Mouse (Mus musculus): Measurements from ENCODE around the gene Tmem117.

Tmem117 gene

GRCm38 (mm10) chr15:94770832-94771578 is 142.0 kb downstream of the Tmem117 start:
- DNase-seq (ENCODE audit: low spot score in 2 of 2), result peak in 1 of 2 experiments; percentile 29

GRCm38 (mm10) chr15:94771691-94772090 is 142.7 kb downstream of the Tmem117 start:
- no peak for DNase-seq (ENCODE audit: low spot score in 2 of 2)

- DNase-seq (ENCODE audit: low spot score in 2 of 2), result peak in 1 of 2 experiments; percentile 25
Observed at GRCm38 (mm10) chr15:94776119-94777069, 147.4 kb downstream of the Tmem117 start.

- peak in 1 of 2 experiments; percentile 37 for DNase-seq (ENCODE audit: low spot score in 2 of 2)
Observed at GRCm38 (mm10) chr15:94781556-94781955, 152.5 kb downstream of the Tmem117 start.

- no peak for DNase-seq (ENCODE audit: low spot score in 2 of 2)
Observed at GRCm38 (mm10) chr15:94793455-94793854, 164.4 kb downstream of the Tmem117 start.

- DNase-seq (ENCODE audit: low spot score in 2 of 2), result no peak
Observed at GRCm38 (mm10) chr15:94795484-94795883, 166.5 kb downstream of the Tmem117 start.

GRCm38 (mm10) chr15:94798236-94798635 is 169.2 kb downstream of the Tmem117 start:
- no peak for DNase-seq (ENCODE audit: low spot score in 2 of 2)

GRCm38 (mm10) chr15:94801462-94801861 is 172.4 kb downstream of the Tmem117 start:
- DNase-seq (ENCODE audit: low spot score in 2 of 2), result no peak

GRCm38 (mm10) chr15:94802820-94803219 is 173.8 kb downstream of the Tmem117 start:
- no peak for DNase-seq (ENCODE audit: low spot score in 2 of 2)

- DNase-seq (ENCODE audit: low spot score in 2 of 2), result no peak
Observed at GRCm38 (mm10) chr15:94803624-94804342, 174.8 kb downstream of the Tmem117 start.

- DNase-seq (ENCODE audit: low spot score in 2 of 2), result no peak
Observed at GRCm38 (mm10) chr15:94806005-94806404, 177.0 kb downstream of the Tmem117 start.

- DNase-seq (ENCODE audit: low spot score in 2 of 2), result no peak
Observed at GRCm38 (mm10) chr15:94811550-94811949, 182.5 kb downstream of the Tmem117 start.

- DNase-seq (ENCODE audit: low spot score in 2 of 2), result no peak
Observed at GRCm38 (mm10) chr15:94814213-94815100, 185.4 kb downstream of the Tmem117 start.

- no peak for DNase-seq (ENCODE audit: low spot score in 2 of 2)
Observed at GRCm38 (mm10) chr15:94835634-94836033, 206.6 kb downstream of the Tmem117 start.

GRCm38 (mm10) chr15:94838646-94839045 is 209.6 kb downstream of the Tmem117 start:
- DNase-seq (ENCODE audit: low spot score in 2 of 2), result no peak

- peak in 1 of 2 experiments; percentile 34 for DNase-seq (ENCODE audit: low spot score in 2 of 2)
Observed at GRCm38 (mm10) chr15:94847501-94847900, 218.5 kb downstream of the Tmem117 start.

- DNase-seq (ENCODE audit: low spot score in 2 of 2), result peak in 1 of 2 experiments; percentile 19
Observed at GRCm38 (mm10) chr15:94859641-94860040, 230.6 kb downstream of the Tmem117 start.

GRCm38 (mm10) chr15:94861173-94861572 is 232.1 kb downstream of the Tmem117 start:
- DNase-seq (ENCODE audit: low spot score in 2 of 2), result peak in 1 of 2 experiments; percentile 21

GRCm38 (mm10) chr15:94864134-94864533 is 235.1 kb downstream of the Tmem117 start:
- peak in 1 of 2 experiments; percentile 19 for DNase-seq (ENCODE audit: low spot score in 2 of 2)

GRCm38 (mm10) chr15:94868372-94868771 is 239.3 kb downstream of the Tmem117 start:
- no peak for DNase-seq (ENCODE audit: low spot score in 2 of 2)

GRCm38 (mm10) chr15:94885026-94885425 is 256.0 kb downstream of the Tmem117 start:
- DNase-seq (ENCODE audit: low spot score in 2 of 2), result peak; percentile 9 to 22
